ENCODE assay signal across 28 mouse cellular contexts in genomic region chr8:84426582-84426981, GRCm38 (mm10). TPM values are rescaled to one million over a fixed set of nuclear protein-coding genes. Genes with fewer than 3 reads are reported as not detected.
DNase-seq lines count a peak whose midpoint lies in the region.
"Had no signal": no experiment of that assay in that cellular context is flagged by ENCODE, and none has a peak within 500 bp of the region (broad histone marks: within the 10 kb centered on the region; RNA-seq: fewer than 3 reads in every experiment).

No protein-coding gene starts in this region.

- DNase-seq in layer of hippocampus, adult 9-11 months = peak; percentile 56
- DNase-seq in layer of hippocampus, postnatal 25 days (ENCODE audit: extremely low spot score in 1 of 2, low spot score in 1 of 2) = no peak
- DNase-seq in cerebellum, adult 18-20 months = peak; percentile 85 to 96
- DNase-seq in cerebellum, postnatal 10 days = peak; percentile 88 to 91
- no peak for DNase-seq in spleen, postnatal 36 days (ENCODE audit: low spot score in 2 of 2)
- no peak for DNase-seq in heart, adult 18-20 months
- DNase-seq in limb, embryonic 10.5 days (ENCODE audit: low spot score) = no peak
- DNase-seq: adrenal gland, postnatal 25 days; embryo, embryonic 11 days; gastrocnemius, postnatal 14 days; heart, postnatal 4 days; kidney, adult 8-10 months; kidney, postnatal 4 days; lung, embryonic 14.5 days; lung, postnatal 36 days; right cerebral cortex, adult 18-20 months; spleen, adult 18-20 months; thymus, adult 18-20 months; thymus, postnatal 36 days had no signal

- H3K27me3 ChIP-seq in limb, embryonic 10.5 days (ENCODE audit: low read depth, poor library complexity, severe bottlenecking) = no peaks in the 10 kb centered on the region
- H3K27me3 ChIP-seq: embryonic facial prominence, embryonic 12.5 days; hindbrain, embryonic 13.5 days; liver, embryonic 15.5 days; neural tube, embryonic 12.5 days had no signal

- H3K4me1 ChIP-seq in limb, embryonic 10.5 days = peaks cover 5% of the 10 kb centered on the region; the same call in 1 of the 2 replicates
- H3K4me1 ChIP-seq: embryonic facial prominence, embryonic 12.5 days; heart, embryonic 12.5 days; limb, embryonic 12.5 days; liver, embryonic 15.5 days; neural tube, embryonic 12.5 days had no signal

- no peak overlapping the region for H3K27ac ChIP-seq in limb, embryonic 10.5 days
- H3K27ac ChIP-seq: embryonic facial prominence, embryonic 12.5 days; hindbrain, embryonic 13.5 days; kidney, postnatal 0 days; limb, embryonic 12.5 days; liver, embryonic 15.5 days; neural tube, embryonic 12.5 days; stomach, postnatal 0 days had no signal

- WGBS in limb, embryonic 10.5 days = 88% methylated on average over 8 of the region's 8 CpGs

- H3K9me3 ChIP-seq in limb, embryonic 10.5 days (replicated peaks) = no peaks in the 10 kb centered on the region
- H3K9me3 ChIP-seq: embryonic facial prominence, embryonic 12.5 days; heart, embryonic 12.5 days; hindbrain, embryonic 13.5 days; limb, embryonic 12.5 days; liver, embryonic 15.5 days; neural tube, embryonic 12.5 days had no signal

- H3K36me3 ChIP-seq in limb, embryonic 10.5 days = no peaks in the 10 kb centered on the region
- H3K36me3 ChIP-seq: embryonic facial prominence, embryonic 12.5 days; heart, embryonic 12.5 days; limb, embryonic 12.5 days; liver, embryonic 15.5 days had no signal

- H3K4me3 ChIP-seq in limb, embryonic 10.5 days = no peak overlapping the region
- H3K4me3 ChIP-seq: embryonic facial prominence, embryonic 12.5 days; heart, embryonic 12.5 days; hindbrain, embryonic 13.5 days; limb, embryonic 12.5 days; liver, embryonic 15.5 days; myocyte; neural tube, embryonic 12.5 days had no signal

RNA-seq across cellular contexts. Expression of gene Cacna1a, which starts 38.3 kb away (rescaled TPM):
- total RNA-seq in layer of hippocampus, postnatal 25 days (2021) = 100 to 1,000 TPM; 175 to 232 TPM
- 1 to 10 TPM; 2.3 to 4.3 TPM for total RNA-seq in heart, adult 18-20 months (2021)
- polyA plus RNA-seq in limb, embryonic 10.5 days (2016; fragmentation: Nextera tagmentation; extraction: Ambion mirVana) = 5.9 and 6.4 TPM in 2 replicates

Comparison
In these comparisons a context has a peak if more than half of its experiments do, and no peak if none do; other contexts are left out.
1. DNase-seq: peak in layer of hippocampus, adult 9-11 months (single experiment), cerebellum, adult 18-20 months (2 of 2) and cerebellum, postnatal 10 days (2 of 2); none in layer of hippocampus, postnatal 25 days (0 of 2), spleen, postnatal 36 days (0 of 2), heart, adult 18-20 months (0 of 2) and limb, embryonic 10.5 days (single experiment).
2. RNA of gene Cacna1a, which starts 38.3 kb away (total RNA-seq): 175 to 232 TPM in layer of hippocampus, postnatal 25 days; 2.3 to 4.3 TPM in heart, adult 18-20 months; every median in the first group is over 10 times any median in the second.